Mouse (Mus musculus): ENCODE measurements at regions not wholly inside any gene's neighbourhood (a gene's known extent, or its start where the extent isn't known, plus 50 kb on each side); places are given as distances from the start of the nearest gene placed in this dataset.

GRCm38 (mm10) chrX:166765647-166766046 is 180.1 kb upstream of the Egfl6 start:
- no peaks in the 10 kb centered on the region for H3K4me1 ChIP-seq (ENCODE audit: insufficient read depth)
- TF ChIP-seq CTCF (IDR thresholded peaks at IDR 0.05; ENCODE audit: low read depth), result no peak
- no peak overlapping the region for H3K27ac ChIP-seq (ENCODE audit: low read depth, low read length)
- no peaks in the 10 kb centered on the region for H3K9me3 ChIP-seq (ENCODE audit: low read length)
- ATAC-seq, result no peak
- WGBS, result 80% methylated on average over 2 of the region's 2 CpGs
- no peaks in the 10 kb centered on the region for H3K27me3 ChIP-seq (ENCODE audit: insufficient read depth, low read length)
- no peak overlapping the region for H3K9ac ChIP-seq
- H3K36me3 ChIP-seq (ENCODE audit: insufficient read depth), result no peaks in the 10 kb centered on the region
- no peak overlapping the region for H3K4me2 ChIP-seq (ENCODE audit: low read depth)
- no peak for DNase-seq
- H3K4me3 ChIP-seq (ENCODE audit: low read depth, low read length), result no peak overlapping the region

GRCm38 (mm10) chrX:166762098-166762497 is 176.6 kb upstream of the Egfl6 start:
- no peaks in the 10 kb centered on the region for H3K9me3 ChIP-seq (ENCODE audit: low read length)
- H3K4me2 ChIP-seq (ENCODE audit: low read depth), result no peak overlapping the region
- 92% methylated on average over 2 of the region's 2 CpGs for WGBS
- no peaks in the 10 kb centered on the region for H3K36me3 ChIP-seq (ENCODE audit: insufficient read depth)
- H3K4me1 ChIP-seq (ENCODE audit: insufficient read depth), result no peaks in the 10 kb centered on the region
- TF ChIP-seq CTCF (IDR thresholded peaks at IDR 0.05; ENCODE audit: low read depth), result no peak
- H3K27ac ChIP-seq (ENCODE audit: low read depth, low read length), result no peak overlapping the region
- no peak overlapping the region for H3K4me3 ChIP-seq (ENCODE audit: low read depth, low read length)
- ATAC-seq (no peak), DNase-seq (no peak)
- H3K27me3 ChIP-seq (ENCODE audit: insufficient read depth, low read length), result no peaks in the 10 kb centered on the region
- H3K9ac ChIP-seq, result no peak overlapping the region

- Histone ChIP-seq H3K36me3 (ENCODE audit: insufficient read depth) (no peaks in the 10 kb centered on the region), H3K4me3 (ENCODE audit: low read depth, low read length) (no peak overlapping the region), H3K4me1 (ENCODE audit: insufficient read depth) (no peaks in the 10 kb centered on the region), H3K27me3 (ENCODE audit: insufficient read depth, low read length) (no peaks in the 10 kb centered on the region), H3K9ac (no peak overlapping the region), H3K9me3 (ENCODE audit: low read length) (no peaks in the 10 kb centered on the region), H3K4me2 (ENCODE audit: low read depth) (no peak overlapping the region), H3K27ac (ENCODE audit: low read depth, low read length) (no peak overlapping the region)
- no peak for DNase-seq
- ATAC-seq, result no peak
- TF ChIP-seq CTCF (IDR thresholded peaks at IDR 0.05; ENCODE audit: low read depth), result no peak
- WGBS, result 65% methylated on average over 1 of the region's 1 CpGs
These were observed 171.6 kb upstream of the Egfl6 start for GRCm38 (mm10) chrX:166757152-166757551.

DNA sequence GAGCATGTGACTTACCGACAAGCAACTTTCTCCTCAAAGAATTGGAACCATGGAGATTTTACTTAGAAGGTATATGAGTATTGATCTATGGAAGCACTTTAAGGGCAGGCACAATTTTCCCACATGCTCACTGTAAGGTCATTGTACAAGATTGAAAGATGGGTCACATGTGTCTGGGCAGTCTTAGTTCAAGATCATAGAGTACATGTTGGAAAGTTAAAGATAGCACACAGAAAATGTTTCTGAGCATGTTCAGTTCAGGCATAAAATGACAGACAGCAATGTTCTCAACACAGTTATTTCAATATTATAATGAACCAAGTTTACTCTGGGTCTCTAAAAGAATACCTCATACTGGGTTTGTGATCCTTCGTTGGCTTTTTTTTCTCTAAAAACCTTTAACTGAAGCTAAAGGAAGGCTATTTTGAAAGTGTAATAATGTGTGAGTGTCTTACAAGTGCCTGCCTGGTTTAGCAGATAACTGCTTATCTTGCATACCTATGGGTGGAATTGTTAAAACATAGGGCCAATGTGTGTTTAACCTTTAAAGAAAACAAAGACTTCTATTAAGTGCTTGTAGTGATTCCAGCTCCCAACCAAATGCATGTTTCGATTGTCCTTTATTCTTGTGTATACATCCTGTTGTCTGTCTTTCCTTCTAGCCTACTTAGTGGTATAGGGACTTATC is 169.6 kb upstream of the Egfl6 start:
- no peak overlapping the region for H3K9ac ChIP-seq
- H3K27me3 ChIP-seq (ENCODE audit: insufficient read depth, low read length), result no peaks in the 10 kb centered on the region
- H3K4me1 ChIP-seq (ENCODE audit: insufficient read depth), result no peaks in the 10 kb centered on the region
- no peaks in the 10 kb centered on the region for H3K36me3 ChIP-seq (ENCODE audit: insufficient read depth)
- ATAC-seq, result no peak
- no peak for TF ChIP-seq CTCF (IDR thresholded peaks at IDR 0.05; ENCODE audit: low read depth)
- H3K27ac ChIP-seq (ENCODE audit: low read depth, low read length), result no peak overlapping the region
- H3K4me3 ChIP-seq (ENCODE audit: low read depth, low read length), result no peak overlapping the region
- no peaks in the 10 kb centered on the region for H3K9me3 ChIP-seq (ENCODE audit: low read length)
- no peak overlapping the region for H3K4me2 ChIP-seq (ENCODE audit: low read depth)
- DNase-seq, result no peak
- 84% methylated on average over 3 of the region's 3 CpGs for WGBS

- DNase-seq, result peak; percentile 47
- WGBS, result 46% methylated on average over 8 of the region's 8 CpGs
- Histone ChIP-seq H3K4me3 (ENCODE audit: low read depth, low read length) (no peak overlapping the region), H3K4me1 (ENCODE audit: insufficient read depth) (no peaks in the 10 kb centered on the region), H3K9me3 (ENCODE audit: low read length) (no peaks in the 10 kb centered on the region), H3K4me2 (ENCODE audit: low read depth) (no peak overlapping the region), H3K27ac (ENCODE audit: low read depth, low read length) (no peak overlapping the region), H3K36me3 (ENCODE audit: insufficient read depth) (no peaks in the 10 kb centered on the region), H3K27me3 (ENCODE audit: insufficient read depth, low read length) (no peaks in the 10 kb centered on the region), H3K9ac (no peak overlapping the region)
- TF ChIP-seq CTCF (IDR thresholded peaks at IDR 0.05; ENCODE audit: low read depth), result no peak
- peak; percentile 91 for ATAC-seq
These were observed 163.6 kb upstream of the Egfl6 start for GRCm38 (mm10) chrX:166749055-166749679.

DNA sequence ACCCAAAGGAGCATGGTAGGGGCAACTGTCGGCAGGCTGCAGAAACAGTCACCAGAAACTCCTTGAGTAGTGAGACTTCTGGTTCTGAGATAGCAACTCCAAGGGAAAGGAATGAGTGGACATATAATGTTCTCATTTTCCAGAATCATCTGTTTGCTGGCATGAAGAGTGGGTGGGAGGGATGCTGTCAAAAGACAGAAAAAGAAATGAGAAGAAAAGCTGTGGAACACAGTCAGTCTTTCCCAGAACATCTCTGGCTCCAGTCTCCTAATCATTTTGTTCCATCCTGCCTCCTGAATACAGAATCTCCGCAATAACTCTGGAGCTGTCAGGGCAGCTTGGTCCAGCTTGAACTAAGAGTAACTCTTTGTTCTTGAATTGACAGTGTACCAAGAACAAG is 145.8 kb upstream of the Egfl6 start:
- H3K27me3 ChIP-seq (ENCODE audit: insufficient read depth, low read length), result no peaks in the 10 kb centered on the region
- H3K27ac ChIP-seq (ENCODE audit: low read depth, low read length), result no peak overlapping the region
- no peak for ATAC-seq
- H3K4me3 ChIP-seq (ENCODE audit: low read depth, low read length), result no peak overlapping the region
- H3K9me3 ChIP-seq (ENCODE audit: low read length), result no peaks in the 10 kb centered on the region
- H3K4me1 ChIP-seq (ENCODE audit: insufficient read depth), result no peaks in the 10 kb centered on the region
- no peak for TF ChIP-seq CTCF (IDR thresholded peaks at IDR 0.05; ENCODE audit: low read depth)
- WGBS, result 73% methylated on average over 2 of the region's 2 CpGs
- H3K36me3 ChIP-seq (ENCODE audit: insufficient read depth), result no peaks in the 10 kb centered on the region
- H3K9ac ChIP-seq, result no peak overlapping the region
- no peak for DNase-seq
- H3K4me2 ChIP-seq (ENCODE audit: low read depth), result no peak overlapping the region

GRCm38 (mm10) chrX:166728622-166728928 is 143.1 kb upstream of the Egfl6 start:
- Histone ChIP-seq H3K27ac (ENCODE audit: low read depth, low read length) (no peak overlapping the region), H3K4me3 (ENCODE audit: low read depth, low read length) (no peak overlapping the region), H3K4me2 (ENCODE audit: low read depth) (no peak overlapping the region), H3K36me3 (ENCODE audit: insufficient read depth) (no peaks in the 10 kb centered on the region), H3K27me3 (ENCODE audit: insufficient read depth, low read length) (no peaks in the 10 kb centered on the region), H3K4me1 (ENCODE audit: insufficient read depth) (no peaks in the 10 kb centered on the region), H3K9ac (no peak overlapping the region), H3K9me3 (ENCODE audit: low read length) (no peaks in the 10 kb centered on the region)
- no peak for TF ChIP-seq CTCF (IDR thresholded peaks at IDR 0.05; ENCODE audit: low read depth)
- WGBS, result 53% methylated on average over 2 of the region's 2 CpGs
- no peak for DNase-seq
- no peak for ATAC-seq

All from forebrain, postnatal 0 days (tissue).